Mouse (Mus musculus) myocyte (in vitro differentiated cells): ENCODE measurements around the gene Snhg11. TPM values are rescaled to one million over a fixed set of nuclear protein-coding genes. Genes with fewer than 3 reads are reported as not detected.
A peak's percentile ranks its signal among the peaks of the same experiment; 100 is the strongest.

ENCODE experiments used
- H3K27me3 ChIP-seq: one replicate; pipeline ENCODE4 v1.6.1; 2011; ENCODE audit not compliant: control insufficient read depth, insufficient read depth, insufficient read length
- H3K36me3 ChIP-seq: one replicate; pipeline ENCODE4 v1.6.1; 2011; ENCODE audit not compliant: control insufficient read depth, insufficient read depth
- H3K4me2 ChIP-seq: one replicate; pipeline ENCODE4 v1.6.1; 2011; ENCODE audit warnings: low read depth, control low read depth
- H3K4me3 ChIP-seq: one replicate; pipeline ENCODE4 v1.5.1; 2011; ENCODE audit warnings: mild to moderate bottlenecking, control low read depth, moderate library complexity
- H3K79me2 ChIP-seq: one replicate; pipeline ENCODE4 v1.6.1; 2011; ENCODE audit not compliant: control insufficient read depth, insufficient read depth
- H3ac ChIP-seq: one replicate; pipeline ENCODE4 v1.6.1; 2011; ENCODE audit not compliant: control insufficient read depth, insufficient read length
- CEBPB ChIP-seq: IDR thresholded peaks from 2 replicates; pipeline ENCODE4 v1.6.1; 2011; ENCODE audit warnings: mild to moderate bottlenecking, moderate library complexity; ENCODE audit not compliant: poor library complexity, insufficient read depth, severe bottlenecking
- E2F4 ChIP-seq: IDR thresholded peaks from one replicate; pipeline ENCODE4 v1.6.1; 2011; ENCODE audit warnings: mild to moderate bottlenecking, control low read depth, moderate library complexity; ENCODE audit not compliant: insufficient read depth
- MAX ChIP-seq: IDR thresholded peaks from one replicate; pipeline ENCODE4 v1.6.1; 2011; ENCODE audit warnings: low read depth, mild to moderate bottlenecking, control low read depth
- MYOD1 ChIP-seq, 3 experiments: IDR thresholded peaks; one replicate each; pipeline ENCODE4 v1.6.1; 2011; ENCODE audit warnings: control low read depth in 2 of 3, low read depth in 2 of 3, mild to moderate bottlenecking in 2 of 3, moderate library complexity in 1 of 3; ENCODE audit not compliant: insufficient read length in 2 of 3, control insufficient read depth in 1 of 3
- MYOG ChIP-seq, 3 experiments: IDR thresholded peaks; one replicate each; pipeline ENCODE4 v1.6.1; 2011; ENCODE audit warnings: control low read depth in 2 of 3, low read depth in 2 of 3, mild to moderate bottlenecking in 2 of 3; ENCODE audit not compliant: insufficient read length in 2 of 3, control insufficient read depth in 1 of 3, insufficient read depth in 1 of 3
- POLR2A ChIP-seq: IDR thresholded peaks from one replicate; pipeline ENCODE4 v1.6.1; 2011; ENCODE audit warnings: low read depth, mild to moderate bottlenecking, control low read depth, moderate library complexity; ENCODE audit not compliant: insufficient read length
- POLR2AphosphoS2 ChIP-seq: IDR thresholded peaks from one replicate; pipeline ENCODE4 v1.6.1; 2011; ENCODE audit warnings: low read depth, control low read depth; ENCODE audit not compliant: insufficient read length
- REST ChIP-seq: IDR thresholded peaks from one replicate; pipeline ENCODE4 v1.6.1; 2011; ENCODE audit warnings: mild to moderate bottlenecking, control low read depth, moderate library complexity; ENCODE audit not compliant: insufficient read depth, insufficient read length
- SRF ChIP-seq: IDR thresholded peaks from one replicate; pipeline ENCODE4 v1.6.1; 2011; ENCODE audit warnings: low read depth; ENCODE audit not compliant: control insufficient read depth, insufficient read length
- TCF12 ChIP-seq: IDR thresholded peaks from one replicate; pipeline ENCODE4 v1.6.1; 2011; ENCODE audit warnings: mild to moderate bottlenecking, control low read depth; ENCODE audit not compliant: poor library complexity, insufficient read depth, severe bottlenecking
- TCF3 ChIP-seq: IDR thresholded peaks from one replicate; pipeline ENCODE4 v1.6.1; 2011; ENCODE audit warnings: low read depth, control low read depth; ENCODE audit not compliant: insufficient read length
- USF1 ChIP-seq: IDR thresholded peaks from one replicate; pipeline ENCODE4 v1.6.1; 2011; ENCODE audit warnings: low read depth, mild to moderate bottlenecking, control low read depth, moderate library complexity
- polyA plus RNA-seq: library from polyadenylated mRNA; unstranded; fragments of >200 nt; fragmentation: generic; extraction: Trizol; gene quantifications from one replicate; pipeline ENCODE4 v1.2.1, GENCODE M21; 2012; ENCODE audit warnings: missing spikeins

Gene Snhg11
- polyA plus RNA-seq, 1 experiment, result not detected

DNA sequence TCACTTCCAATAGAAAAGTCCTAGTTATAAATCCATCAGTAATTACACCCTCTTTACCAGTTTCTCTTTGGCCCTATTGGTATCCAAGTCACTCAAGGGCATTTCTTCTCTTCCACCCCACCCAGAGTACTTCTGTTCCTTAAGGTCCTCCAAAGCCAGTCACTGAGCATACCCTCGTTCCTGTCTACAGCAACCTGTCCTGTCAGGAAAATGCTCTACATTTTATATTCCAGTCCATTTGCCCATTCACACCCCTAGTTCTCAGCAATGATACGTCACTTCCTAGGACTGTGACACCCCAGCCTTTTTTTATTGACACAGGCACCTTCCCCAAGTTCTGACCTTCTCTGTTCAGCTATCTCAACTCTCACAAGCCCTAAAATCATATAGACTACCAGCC, 20.2 kb upstream of the Snhg11 start:
- no peak overlapping the region for H3ac ChIP-seq

DNA sequence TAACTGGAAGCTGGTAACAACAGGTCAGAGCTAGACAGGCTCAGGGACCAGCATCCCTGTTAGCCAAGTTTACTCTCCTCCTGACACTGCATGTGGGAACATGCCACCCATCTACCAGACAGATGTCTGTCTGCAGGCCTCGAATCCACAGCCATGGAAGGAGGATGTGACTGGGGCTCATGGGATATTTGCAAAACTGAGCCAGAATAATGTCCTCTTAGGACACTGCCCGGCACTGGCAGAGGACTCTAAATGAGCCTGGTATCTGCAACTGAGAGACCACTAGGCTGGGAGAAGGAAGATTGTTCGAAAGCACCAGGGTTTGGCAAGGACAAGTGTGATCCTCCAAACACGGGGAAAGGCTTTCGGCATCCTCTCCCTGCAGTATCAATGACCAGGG, 19.3 kb upstream of the Snhg11 start:
- Histone ChIP-seq H3K79me2 (peaks cover 37% of the 10 kb centered on the region), H3K4me2 (no peak overlapping the region), H3K4me3 (no peak overlapping the region), H3K36me3 (peaks cover 68% of the 10 kb centered on the region), H3K27me3 (no peaks in the 10 kb centered on the region), H3ac (no peak overlapping the region)
- TF ChIP-seq SRF (no peak), REST (no peak), CEBPB (no peak), USF1 (no peak), MYOD1 (IDR thresholded peaks at IDR 0.05; ENCODE audit: control insufficient read depth in 1 of 3, insufficient read length in 2 of 3, low read depth in 2 of 3) (no peak), MYOG (IDR thresholded peaks at IDR 0.05; ENCODE audit: control insufficient read depth in 1 of 3, insufficient read depth in 1 of 3, insufficient read length in 2 of 3, low read depth in 2 of 3) (no peak), MAX (no peak), TCF3 (no peak), E2F4 (no peak)

More for the DNA sequence above, 20.2 kb upstream of the Snhg11 start:
- H3K4me2 ChIP-seq, result no peak overlapping the region
- H3K79me2 ChIP-seq, result peaks cover 28% of the 10 kb centered on the region
- peaks cover 67% of the 10 kb centered on the region for H3K36me3 ChIP-seq
- no peaks in the 10 kb centered on the region for H3K27me3 ChIP-seq
- no peak for TF ChIP-seq E2F4
- no peak overlapping the region for H3K4me3 ChIP-seq

DNA sequence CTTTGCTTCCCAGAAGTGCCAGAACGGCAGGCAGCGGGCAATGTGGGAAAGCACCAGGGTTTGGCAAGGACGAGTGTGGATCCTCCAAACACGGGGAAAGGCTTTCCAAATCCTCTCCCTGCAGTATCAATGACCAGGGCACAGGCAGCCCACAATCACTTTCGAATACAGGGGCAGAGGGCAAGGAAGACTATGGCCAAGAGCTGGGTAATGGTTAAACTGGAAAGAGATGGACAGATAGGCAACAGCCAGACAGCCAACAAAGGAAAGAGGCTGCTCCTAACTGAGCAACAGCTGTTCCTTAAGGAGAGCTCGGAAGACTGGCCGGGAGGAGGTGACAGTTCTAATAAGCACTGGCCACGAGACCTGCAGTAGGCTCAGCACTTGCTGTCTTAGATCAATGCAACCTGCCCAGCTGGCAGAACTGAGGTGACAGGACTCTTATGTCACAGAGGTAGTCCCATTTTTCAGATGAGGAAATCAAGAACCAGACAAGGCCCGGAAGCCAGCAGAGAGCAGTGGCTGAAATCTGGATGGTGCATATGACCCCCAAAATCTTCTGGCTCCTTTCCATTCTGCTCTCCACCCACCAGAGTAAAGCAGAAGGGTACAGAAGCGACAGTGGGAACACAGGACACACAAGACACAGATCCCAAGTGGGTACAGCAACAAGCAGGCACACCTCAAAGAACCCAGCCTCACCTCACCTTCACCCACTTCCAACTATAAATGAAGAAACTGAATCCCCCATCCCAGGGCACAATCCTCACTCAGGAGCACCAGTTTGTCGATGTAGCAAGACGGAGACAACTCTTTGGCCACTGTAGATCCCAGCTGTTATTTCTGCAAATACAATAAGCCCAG, 15.4 kb upstream of the Snhg11 start:
- peaks cover 52% of the 10 kb centered on the region for H3K36me3 ChIP-seq

DNA sequence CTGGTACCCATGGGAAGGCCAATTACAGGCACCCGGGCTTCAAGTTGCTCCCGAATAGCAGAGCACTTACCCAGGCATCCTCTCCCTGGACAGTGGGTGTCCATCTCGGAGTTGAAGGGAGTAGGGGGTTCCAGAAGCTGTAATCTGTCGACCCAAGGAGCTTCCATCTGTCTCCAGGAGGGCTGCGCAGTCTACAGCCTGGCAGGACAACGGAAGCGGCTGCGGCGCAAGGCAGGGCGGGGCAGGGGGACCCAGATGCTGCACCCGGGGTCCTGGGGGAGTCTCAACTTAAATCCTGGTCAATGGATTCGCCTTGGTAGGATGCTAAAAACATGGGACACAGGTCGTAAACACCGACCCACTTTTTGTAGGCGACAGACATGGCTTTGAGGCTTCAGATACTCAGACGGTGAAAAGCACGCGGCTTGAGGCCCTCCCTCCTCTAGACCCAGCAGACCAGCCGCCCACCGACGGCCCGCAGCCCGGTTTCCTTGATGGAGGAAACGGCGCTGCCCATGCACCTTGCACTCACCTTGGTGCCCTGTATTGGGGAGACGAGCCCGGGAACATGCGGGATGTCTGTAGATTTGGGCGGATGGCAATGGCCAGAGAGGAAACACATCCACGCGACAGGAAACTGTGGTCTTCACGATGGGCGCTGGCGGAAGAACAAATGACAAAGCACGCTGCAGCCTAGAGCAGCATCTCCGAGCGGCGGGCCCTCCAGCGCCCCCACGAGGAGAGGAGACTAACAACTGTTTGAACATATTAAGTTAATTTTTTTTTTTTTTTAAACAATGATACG, 14.4 kb upstream of the Snhg11 start:
- no peak for TF ChIP-seq SRF
- TF ChIP-seq MAX, result peak; percentile 94
- peak in 1 of 3 experiments; percentile 19 for TF ChIP-seq MYOD1 (IDR thresholded peaks at IDR 0.05; ENCODE audit: control insufficient read depth in 1 of 3, insufficient read length in 2 of 3, low read depth in 2 of 3)
- peak; percentile 94 for TF ChIP-seq POLR2A
- peak; percentile 92 for TF ChIP-seq POLR2AphosphoS2
- TF ChIP-seq REST, result no peak
- no peak for TF ChIP-seq TCF12
- TF ChIP-seq MYOG (IDR thresholded peaks at IDR 0.05; ENCODE audit: control insufficient read depth in 1 of 3, insufficient read depth in 1 of 3, insufficient read length in 2 of 3, low read depth in 2 of 3), result peak in 1 of 3 experiments; percentile 48
- TF ChIP-seq USF1, result peak; percentile 13
- Histone ChIP-seq H3K36me3 (peaks cover 41% of the 10 kb centered on the region), H3ac (peak overlapping the region; percentile 41), H3K79me2 (peaks cover 39% of the 10 kb centered on the region), H3K4me2 (peak overlapping the region; percentile 87), H3K27me3 (no peaks in the 10 kb centered on the region), H3K4me3 (peak overlapping the region; percentile 90)

More for the DNA sequence above, 15.4 kb upstream of the Snhg11 start:
- peak overlapping the region; percentile 90 for H3K4me3 ChIP-seq
- peak overlapping the region; percentile 87 for H3K4me2 ChIP-seq
- no peak for TF ChIP-seq E2F4
- TF ChIP-seq MAX, result no peak
- no peak for TF ChIP-seq REST
- TF ChIP-seq MYOG (IDR thresholded peaks at IDR 0.05; ENCODE audit: control insufficient read depth in 1 of 3, insufficient read depth in 1 of 3, insufficient read length in 2 of 3, low read depth in 2 of 3), result peak in 2 of 3 experiments; percentile 32 to 53
- TF ChIP-seq MYOD1 (IDR thresholded peaks at IDR 0.05; ENCODE audit: control insufficient read depth in 1 of 3, insufficient read length in 2 of 3, low read depth in 2 of 3), result peak in 1 of 3 experiments; percentile 33
- H3ac ChIP-seq, result peak overlapping the region; percentile 41
- no peaks in the 10 kb centered on the region for H3K27me3 ChIP-seq
- H3K79me2 ChIP-seq, result peaks cover 39% of the 10 kb centered on the region

DNA sequence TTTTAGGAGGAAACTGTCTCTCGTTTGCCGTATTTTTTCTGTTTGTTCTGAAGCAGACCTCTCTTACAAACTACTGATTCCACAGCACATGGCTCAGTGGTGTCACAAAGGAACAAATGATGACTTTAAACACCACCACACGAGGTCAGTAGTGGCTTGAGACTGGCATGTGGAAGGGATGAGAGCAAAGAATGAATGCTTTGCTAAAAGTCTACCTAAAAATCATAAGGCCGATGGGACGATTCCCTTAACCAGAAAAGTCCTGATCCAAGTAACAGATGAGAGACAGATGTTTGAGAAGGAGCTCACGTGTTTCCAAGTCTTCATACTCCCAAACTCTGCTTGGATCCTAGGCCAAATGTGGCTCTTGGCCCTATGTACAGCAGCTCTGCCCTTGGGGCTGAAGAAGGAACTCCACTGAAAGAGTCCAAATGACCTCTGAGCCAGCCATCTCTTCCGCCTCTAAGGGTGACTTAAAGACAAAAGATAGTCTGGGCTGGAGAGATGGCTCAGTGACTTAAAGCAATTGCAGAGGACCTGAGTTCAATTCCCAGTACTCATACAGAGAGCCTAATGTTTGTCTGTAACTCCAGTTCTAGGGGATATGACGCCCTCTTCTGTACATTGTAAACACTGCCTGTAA, 13.6 kb upstream of the Snhg11 start:
- Histone ChIP-seq H3K27me3 (no peaks in the 10 kb centered on the region), H3K4me2 (peak overlapping the region; percentile 37), H3ac (no peak overlapping the region), H3K79me2 (peaks cover 39% of the 10 kb centered on the region), H3K36me3 (peaks cover 35% of the 10 kb centered on the region), H3K4me3 (peak overlapping the region; percentile 90)
- no peak for TF ChIP-seq CEBPB
- TF ChIP-seq MAX, result no peak
- no peak for TF ChIP-seq POLR2A
- TF ChIP-seq SRF, result no peak
- TF ChIP-seq POLR2AphosphoS2, result no peak
- no peak for TF ChIP-seq TCF3
- TF ChIP-seq E2F4, result no peak
- TF ChIP-seq REST, result no peak
